Mouse (Mus musculus) ES-E14 (cell line): ENCODE measurements around the gene Glmp.

Source experiments
- CHD2 ChIP-seq: IDR thresholded peaks from 2 replicates; pipeline ENCODE4 v1.6.1; 2014; ENCODE audit warnings: mild to moderate bottlenecking, low read depth, low read length, inconsistent platforms
- HCFC1 ChIP-seq: IDR thresholded peaks from 2 replicates; pipeline ENCODE4 v1.6.1; 2012; ENCODE audit warnings: low read length, inconsistent platforms, borderline replicate concordance; ENCODE audit not compliant: insufficient read depth
- MAFK ChIP-seq: IDR thresholded peaks from 2 replicates; pipeline ENCODE4 v1.6.1; 2014; ENCODE audit warnings: mild to moderate bottlenecking, low read depth, low read length, inconsistent platforms; ENCODE audit not compliant: insufficient read depth
- ZC3H11A ChIP-seq: IDR thresholded peaks from 2 replicates; pipeline ENCODE4 v1.6.1; 2012; ENCODE audit warnings: low read depth, mild to moderate bottlenecking, inconsistent platforms, low read length, borderline replicate concordance
- ZNF384 ChIP-seq: IDR thresholded peaks from 2 replicates; pipeline ENCODE4 v1.6.1; 2012; ENCODE audit warnings: low read depth, low read length, inconsistent platforms

DNA sequence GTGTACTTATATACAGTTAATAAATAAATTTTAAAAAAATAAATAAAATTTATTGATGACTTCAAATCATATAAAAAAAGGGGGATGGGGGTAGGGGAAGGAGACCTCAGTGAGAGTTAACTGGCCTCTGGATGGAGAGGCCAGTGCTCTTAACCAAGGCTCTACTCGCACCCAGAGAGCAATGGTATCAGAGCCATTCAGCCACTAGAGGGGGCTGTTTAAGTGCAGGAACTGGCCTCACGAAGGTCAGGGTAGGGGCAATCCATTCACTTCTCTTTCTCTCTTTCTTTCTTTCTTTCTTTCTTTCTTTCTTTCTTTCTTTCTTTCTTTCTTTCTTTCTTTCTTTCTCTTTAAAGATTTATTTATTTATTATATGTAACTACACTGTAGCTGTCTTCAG is 6.5 kb downstream of the Glmp start:
- no peak for TF ChIP-seq ZNF384
- no peak for TF ChIP-seq HCFC1
- no peak for TF ChIP-seq MAFK
- no peak for TF ChIP-seq ZC3H11A
- TF ChIP-seq CHD2, result no peak
